Mouse (Mus musculus): ENCODE measurements around the gene Metrn.

Gene Metrn

DNA sequence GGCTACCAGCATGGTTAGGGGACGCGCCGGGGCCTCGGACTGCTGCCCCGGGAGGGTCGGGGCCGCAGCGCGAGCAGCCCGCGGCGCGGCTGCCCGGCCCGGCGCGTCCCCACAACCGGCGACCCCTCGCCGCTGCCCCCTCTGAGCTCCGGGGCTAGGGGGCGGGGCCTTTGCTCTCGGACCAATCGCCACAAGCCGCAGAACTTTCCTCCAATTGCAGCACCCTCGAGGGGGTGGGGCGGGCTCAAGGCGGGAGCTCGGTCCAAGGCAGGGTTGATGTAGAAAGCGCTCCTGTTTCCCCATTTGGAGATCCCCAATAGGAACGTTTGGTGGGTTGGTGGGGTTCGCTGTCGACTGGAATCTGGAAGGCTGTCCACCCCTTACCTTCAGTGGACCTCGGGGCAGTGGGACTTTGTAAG is at the start of gene Metrn:
TSS of gene Metrn (minus strand) at position 186 of the 419 bp plus-strand sequence.
- Histone ChIP-seq H3K27me3 (ENCODE audit: insufficient read depth, low read length) (peaks cover 21% of the 10 kb centered on the region), H3K9me3 (ENCODE audit: low read length) (no peaks in the 10 kb centered on the region), H3K4me3 (replicated peaks; ENCODE audit: low read length) (peak within 1 kb of the TSS; percentile 88), H3K36me3 (ENCODE audit: insufficient read depth, low read length) (peaks cover 12% of the 10 kb centered on the region), H3K4me1 (replicated peaks; ENCODE audit: low read depth, low read length) (peaks cover 52% of the 10 kb centered on the region)
- TF ChIP-seq CTCF (conservative IDR thresholded peaks at IDR 0.05; ENCODE audit: low read length) (no peak), NANOG (IDR thresholded peaks at IDR 0.05; ENCODE audit: borderline replicate concordance, low read length) (no peak), POU5F1 (IDR thresholded peaks at IDR 0.05; ENCODE audit: borderline replicate concordance, low read length) (no peak)

DNA sequence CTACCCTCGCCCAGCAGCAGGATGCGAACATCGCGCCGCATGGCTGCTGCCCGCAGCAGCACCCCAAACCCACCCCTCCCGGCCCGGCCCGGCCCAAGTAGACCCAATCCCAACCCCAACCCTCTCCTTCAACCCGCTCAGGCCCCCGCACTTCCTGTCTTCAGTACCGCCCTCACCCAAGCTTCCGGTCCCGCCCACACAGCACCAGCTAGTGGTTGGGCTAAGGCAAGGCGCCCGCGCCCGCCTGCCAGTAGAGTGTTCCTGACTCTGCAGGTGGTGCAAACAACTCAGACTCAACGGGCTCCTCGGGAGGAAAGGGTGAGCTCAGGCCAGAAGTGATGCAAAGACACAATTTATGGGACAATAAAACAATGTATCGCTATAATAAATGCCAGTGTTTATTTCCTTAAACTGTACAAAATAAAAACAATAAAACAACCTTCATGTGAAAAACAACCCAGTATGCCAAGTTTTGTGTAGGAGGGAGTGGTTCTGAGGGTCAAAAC is 47.5 kb upstream of the Metrn start, which contains the start of gene Rhot2:
TSS of gene Rhot2 (minus strand) at position 456 of the 506 bp plus-strand sequence.
- TF ChIP-seq CTCF (conservative IDR thresholded peaks at IDR 0.05; ENCODE audit: low read length) (no peak; the same call in 1 of the 2 replicates), POU5F1 (IDR thresholded peaks at IDR 0.05; ENCODE audit: borderline replicate concordance, low read length) (no peak), NANOG (IDR thresholded peaks at IDR 0.05; ENCODE audit: borderline replicate concordance, low read length) (no peak)
- peak within 1 kb of the TSS; percentile 90 for H3K4me3 ChIP-seq (replicated peaks; ENCODE audit: low read length)
- H3K27me3 ChIP-seq (ENCODE audit: insufficient read depth, low read length), result no peaks in the 10 kb centered on the region
- H3K36me3 ChIP-seq (ENCODE audit: insufficient read depth, low read length), result peaks cover 86% of the 10 kb centered on the region
- no peaks in the 10 kb centered on the region for H3K9me3 ChIP-seq (ENCODE audit: low read length)
- H3K4me1 ChIP-seq (replicated peaks; ENCODE audit: low read depth, low read length), result peaks cover 35% of the 10 kb centered on the region

DNA sequence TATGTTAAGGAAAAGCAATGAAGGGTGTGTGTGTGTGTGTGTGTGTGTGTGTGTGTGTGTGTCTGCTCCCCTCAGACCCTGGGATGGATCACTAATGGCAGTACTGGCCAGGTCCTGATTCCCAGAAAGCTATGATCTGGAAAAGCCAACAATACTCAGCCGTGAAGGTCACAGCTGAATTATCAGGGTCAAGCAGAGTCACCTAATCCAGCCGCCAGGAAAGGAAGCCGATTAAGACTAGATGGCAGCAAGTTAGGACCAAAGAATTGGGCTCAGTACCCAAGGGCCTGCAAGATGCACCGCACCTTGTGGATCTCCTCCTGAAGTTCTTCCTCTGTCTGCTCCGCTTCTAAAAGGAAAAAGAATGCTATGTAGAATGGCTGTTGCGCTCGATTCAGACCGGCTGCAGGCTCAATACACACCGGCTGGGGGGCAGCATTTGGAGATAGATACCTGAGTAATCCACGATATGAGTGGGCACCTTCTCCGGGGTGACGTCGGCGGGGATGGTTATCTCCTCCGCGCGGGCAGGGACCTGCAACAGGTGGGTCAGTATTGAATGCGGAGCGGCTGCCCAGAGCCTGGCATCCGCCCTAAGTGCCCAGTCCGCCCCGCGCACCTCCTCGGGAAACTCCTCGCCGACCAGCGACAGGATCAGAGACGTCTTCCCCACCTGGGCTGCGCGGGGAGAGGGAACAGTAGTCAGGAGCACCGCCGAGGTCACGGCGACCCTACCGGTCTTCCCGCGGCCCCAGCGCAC is 46.9 kb upstream of the Metrn start:
- no peaks in the 10 kb centered on the region for H3K9me3 ChIP-seq (ENCODE audit: low read length)
- TF ChIP-seq CTCF (conservative IDR thresholded peaks at IDR 0.05; ENCODE audit: low read length) (no peak), NANOG (IDR thresholded peaks at IDR 0.05; ENCODE audit: borderline replicate concordance, low read length) (no peak), POU5F1 (IDR thresholded peaks at IDR 0.05; ENCODE audit: borderline replicate concordance, low read length) (no peak)
- H3K4me3 ChIP-seq (replicated peaks; ENCODE audit: low read length), result peak overlapping the region; percentile 90
- no peaks in the 10 kb centered on the region for H3K27me3 ChIP-seq (ENCODE audit: insufficient read depth, low read length)
- H3K36me3 ChIP-seq (ENCODE audit: insufficient read depth, low read length), result peaks cover 86% of the 10 kb centered on the region
- peaks cover 37% of the 10 kb centered on the region for H3K4me1 ChIP-seq (replicated peaks; ENCODE audit: low read depth, low read length)

DNA sequence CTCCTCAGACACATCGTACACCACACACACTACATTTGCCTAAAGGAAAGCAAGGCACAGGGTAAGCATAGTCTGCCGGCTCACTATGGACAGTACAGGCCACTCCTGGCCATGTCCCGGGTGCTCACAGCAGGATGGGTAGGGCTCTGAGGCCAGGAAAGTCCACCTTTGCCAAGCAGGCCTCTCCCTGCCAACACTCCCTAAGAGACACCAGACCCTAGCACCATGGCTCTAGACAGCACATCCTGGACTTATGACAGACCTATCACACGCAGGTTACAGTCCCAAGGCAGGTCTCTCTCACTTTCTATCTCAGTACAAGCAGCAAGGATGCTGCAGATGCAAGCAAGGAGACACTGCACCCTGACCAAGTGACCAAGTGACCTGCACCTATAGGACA is 46.2 kb upstream of the Metrn start:
- H3K36me3 ChIP-seq (ENCODE audit: insufficient read depth, low read length), result peaks cover 86% of the 10 kb centered on the region
- H3K9me3 ChIP-seq (ENCODE audit: low read length), result no peaks in the 10 kb centered on the region
- TF ChIP-seq NANOG (IDR thresholded peaks at IDR 0.05; ENCODE audit: borderline replicate concordance, low read length) (no peak), CTCF (conservative IDR thresholded peaks at IDR 0.05; ENCODE audit: low read length) (no peak), POU5F1 (IDR thresholded peaks at IDR 0.05; ENCODE audit: borderline replicate concordance, low read length) (no peak)
- no peaks in the 10 kb centered on the region for H3K27me3 ChIP-seq (ENCODE audit: insufficient read depth, low read length)
- no peak overlapping the region; the same call in 1 of the 2 replicates for H3K4me3 ChIP-seq (replicated peaks; ENCODE audit: low read length)
- peaks cover 37% of the 10 kb centered on the region for H3K4me1 ChIP-seq (replicated peaks; ENCODE audit: low read depth, low read length)

DNA sequence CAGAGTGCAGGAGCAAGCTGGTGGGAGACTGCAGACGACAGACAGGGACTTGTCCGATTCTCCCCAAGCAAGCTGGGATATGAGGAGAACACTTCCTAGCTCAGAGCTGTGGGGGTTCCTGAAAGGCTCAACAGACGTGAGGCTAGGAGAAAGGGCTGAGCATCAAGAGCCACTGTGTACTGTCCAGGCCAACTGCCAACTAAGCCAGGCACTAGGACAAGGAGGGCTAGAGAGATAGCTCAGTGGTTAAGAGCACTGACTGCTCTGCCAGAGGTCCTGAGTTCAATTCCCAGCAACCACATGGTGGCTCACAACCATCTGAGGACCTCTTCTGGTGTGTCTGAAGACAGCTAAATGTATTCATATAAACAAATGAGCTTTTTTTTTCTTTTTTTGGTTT is 45.6 kb upstream of the Metrn start:
- H3K4me3 ChIP-seq (replicated peaks; ENCODE audit: low read length), result no peak overlapping the region

DNA sequence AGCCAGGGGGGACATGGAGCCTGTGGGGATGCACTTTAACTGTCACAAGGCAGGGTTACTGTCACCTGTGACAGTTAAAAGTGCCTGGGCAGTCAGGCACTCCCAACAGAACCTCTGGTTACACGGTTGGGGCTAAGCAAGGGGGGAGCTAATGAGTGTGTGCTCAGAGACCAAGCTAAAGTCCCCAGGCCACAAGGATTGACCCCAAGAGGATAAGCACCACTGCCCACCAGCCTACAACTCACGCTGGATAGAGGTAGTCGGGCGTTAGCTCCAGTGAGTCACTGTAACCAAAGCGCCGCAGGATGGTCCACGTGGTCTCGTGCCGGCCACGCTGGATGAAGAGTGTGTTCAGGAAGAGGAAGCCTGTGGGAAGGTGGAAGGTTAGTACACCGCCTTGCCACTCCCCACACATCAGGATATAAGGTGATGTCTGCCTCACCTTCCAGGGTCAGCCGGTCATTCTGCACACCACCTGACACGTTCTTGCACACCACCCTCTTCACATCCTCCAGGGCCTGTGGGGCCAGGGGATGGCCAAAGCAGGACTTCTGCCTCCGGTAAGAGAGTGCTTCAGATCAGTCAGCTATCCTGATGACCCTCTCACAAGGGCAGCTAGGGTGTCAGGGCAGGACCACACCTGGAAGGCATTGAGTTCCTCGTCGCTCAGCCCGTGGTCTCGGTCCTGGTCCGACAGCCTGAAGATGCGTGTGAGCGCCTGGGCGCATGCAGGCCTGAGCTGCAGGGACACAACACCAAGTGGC is 44.4 kb upstream of the Metrn start, which contains the start of gene Gm20683:
TSS of gene Gm20683 (minus strand) at position 647 of the 764 bp plus-strand sequence.
- no peaks in the 10 kb centered on the region for H3K9me3 ChIP-seq (ENCODE audit: low read length)
- no peak for TF ChIP-seq NANOG (IDR thresholded peaks at IDR 0.05; ENCODE audit: borderline replicate concordance, low read length)
- TF ChIP-seq POU5F1 (IDR thresholded peaks at IDR 0.05; ENCODE audit: borderline replicate concordance, low read length), result no peak
- TF ChIP-seq CTCF (conservative IDR thresholded peaks at IDR 0.05; ENCODE audit: low read length), result no peak
- H3K27me3 ChIP-seq (ENCODE audit: insufficient read depth, low read length), result peaks cover 5% of the 10 kb centered on the region
- H3K4me3 ChIP-seq (replicated peaks; ENCODE audit: low read length), result no peak within 1 kb of the TSS
- H3K36me3 ChIP-seq (ENCODE audit: insufficient read depth, low read length), result peaks cover 79% of the 10 kb centered on the region
- H3K4me1 ChIP-seq (replicated peaks; ENCODE audit: low read depth, low read length), result peaks cover 53% of the 10 kb centered on the region

More for the DNA sequence above, 45.6 kb upstream of the Metrn start:
- Histone ChIP-seq H3K36me3 (ENCODE audit: insufficient read depth, low read length) (peaks cover 86% of the 10 kb centered on the region), H3K4me1 (replicated peaks; ENCODE audit: low read depth, low read length) (peaks cover 43% of the 10 kb centered on the region), H3K27me3 (ENCODE audit: insufficient read depth, low read length) (no peaks in the 10 kb centered on the region), H3K9me3 (ENCODE audit: low read length) (no peaks in the 10 kb centered on the region)
- TF ChIP-seq CTCF (conservative IDR thresholded peaks at IDR 0.05; ENCODE audit: low read length), result no peak

DNA sequence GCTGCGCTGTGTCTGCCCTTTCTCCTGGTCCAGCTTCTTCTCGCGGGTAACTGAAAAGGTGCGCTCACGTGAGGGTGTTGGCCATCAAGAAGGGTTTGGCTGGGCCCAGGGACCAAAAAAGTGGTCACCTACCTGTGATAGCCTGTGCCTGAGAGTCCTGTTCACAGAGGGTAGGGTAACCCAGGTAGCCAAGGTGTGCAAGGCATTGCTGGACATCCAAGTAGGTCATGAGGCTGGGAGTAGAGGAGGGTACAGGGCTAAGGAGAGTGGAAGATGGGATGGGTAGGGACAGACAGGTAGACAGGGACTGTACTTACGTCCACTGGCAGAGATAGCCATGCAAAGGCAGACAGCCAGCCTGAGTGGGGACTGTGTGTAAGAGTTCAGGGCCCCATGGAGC is 43.6 kb upstream of the Metrn start:
- TF ChIP-seq POU5F1 (IDR thresholded peaks at IDR 0.05; ENCODE audit: borderline replicate concordance, low read length) (no peak), NANOG (IDR thresholded peaks at IDR 0.05; ENCODE audit: borderline replicate concordance, low read length) (no peak), CTCF (conservative IDR thresholded peaks at IDR 0.05; ENCODE audit: low read length) (no peak)
- peaks cover 79% of the 10 kb centered on the region for H3K36me3 ChIP-seq (ENCODE audit: insufficient read depth, low read length)
- H3K4me3 ChIP-seq (replicated peaks; ENCODE audit: low read length), result no peak overlapping the region
- peaks cover 11% of the 10 kb centered on the region for H3K27me3 ChIP-seq (ENCODE audit: insufficient read depth, low read length)
- H3K4me1 ChIP-seq (replicated peaks; ENCODE audit: low read depth, low read length), result peaks cover 58% of the 10 kb centered on the region
- H3K9me3 ChIP-seq (ENCODE audit: low read length), result no peaks in the 10 kb centered on the region

Data from E14TG2a.4 (cell line).